Mouse (Mus musculus): ENCODE results near the gene Hax1. TPM values are rescaled to one million over a fixed set of nuclear protein-coding genes. Genes with fewer than 3 reads are reported as not detected.
A peak's percentile ranks its signal among the peaks of the same experiment; 100 is the strongest.

Hax1 gene
- polyA plus RNA-seq, 1 experiment from 2014 or later, result 105 TPM

- peaks cover 66% of the 10 kb centered on the region for H3K4me1 ChIP-seq
- WGBS, result 60% methylated on average over 4 of the region's 4 CpGs
- H3K36me3 ChIP-seq, result peaks cover 22% of the 10 kb centered on the region
- no peaks in the 10 kb centered on the region for H3K9me3 ChIP-seq (replicated peaks)
- ATAC-seq (ENCODE audit: low FRiP score), result no peak
- H3K27me3 ChIP-seq (replicated peaks), result no peaks in the 10 kb centered on the region
- H3K9ac ChIP-seq (replicated peaks), result peak overlapping the region; percentile 93; the same call in 1 of the 2 replicates
- H3K4me3 ChIP-seq (replicated peaks), result peak overlapping the region; percentile 88
- H3K4me2 ChIP-seq, result peak overlapping the region; percentile 97
- no peak overlapping the region; the same call in 1 of the 2 replicates for H3K27ac ChIP-seq (replicated peaks)
Measured at GRCm38 (mm10) chr3:89961436-89961835, 37.1 kb downstream of the Hax1 start.

GRCm38 (mm10) chr3:89960469-89960868 lies 38.1 kb downstream of the Hax1 start:
- Histone ChIP-seq H3K36me3 (peaks cover 32% of the 10 kb centered on the region), H3K9me3 (replicated peaks) (no peaks in the 10 kb centered on the region), H3K4me2 (peak overlapping the region; percentile 97), H3K4me1 (peaks cover 65% of the 10 kb centered on the region), H3K4me3 (replicated peaks) (peak overlapping the region; percentile 88), H3K9ac (replicated peaks) (peak overlapping the region; percentile 93), H3K27ac (replicated peaks) (peak overlapping the region; percentile 81), H3K27me3 (replicated peaks) (no peaks in the 10 kb centered on the region)
- peak; percentile 91 for ATAC-seq (ENCODE audit: low FRiP score)
- WGBS, result 0% methylated on average over 30 of the region's 30 CpGs

GRCm38 (mm10) chr3:89959435-89959834 lies 39.1 kb downstream of the Hax1 start:
- H3K4me2 ChIP-seq, result peak overlapping the region; percentile 97
- 71% methylated on average over 4 of the region's 4 CpGs for WGBS
- 0 out of 2 replicates have a peak overlapping the region, but pooled peaks have one; percentile 6 for H3K27ac ChIP-seq (replicated peaks)
- H3K4me3 ChIP-seq (replicated peaks), result peak overlapping the region; percentile 88
- peak overlapping the region; percentile 93; the same call in 1 of the 2 replicates for H3K9ac ChIP-seq (replicated peaks)
- H3K4me1 ChIP-seq, result peaks cover 54% of the 10 kb centered on the region
- peaks cover 38% of the 10 kb centered on the region for H3K36me3 ChIP-seq
- H3K9me3 ChIP-seq (replicated peaks), result no peaks in the 10 kb centered on the region
- H3K27me3 ChIP-seq (replicated peaks), result no peaks in the 10 kb centered on the region
- ATAC-seq (ENCODE audit: low FRiP score), result peak; percentile 43

GRCm38 (mm10) chr3:89957880-89958279 lies 40.7 kb downstream of the Hax1 start:
- peaks cover 52% of the 10 kb centered on the region for H3K36me3 ChIP-seq
- H3K27me3 ChIP-seq (replicated peaks), result no peaks in the 10 kb centered on the region
- ATAC-seq (ENCODE audit: low FRiP score), result no peak
- H3K4me1 ChIP-seq, result peaks cover 46% of the 10 kb centered on the region
- 94% methylated on average over 9 of the region's 9 CpGs for WGBS
- no peak overlapping the region for H3K4me2 ChIP-seq
- H3K9ac ChIP-seq (replicated peaks), result no peak overlapping the region
- no peak overlapping the region for H3K27ac ChIP-seq (replicated peaks)
- H3K9me3 ChIP-seq (replicated peaks), result no peaks in the 10 kb centered on the region
- no peak overlapping the region for H3K4me3 ChIP-seq (replicated peaks)

GRCm38 (mm10) chr3:89956177-89956971 lies 42.2 kb downstream of the Hax1 start:
- WGBS, result 96% methylated on average over 7 of the region's 7 CpGs
- no peak overlapping the region for H3K27ac ChIP-seq (replicated peaks)
- peaks cover 32% of the 10 kb centered on the region for H3K4me1 ChIP-seq
- no peak overlapping the region for H3K4me2 ChIP-seq
- peaks cover 67% of the 10 kb centered on the region for H3K36me3 ChIP-seq
- no peak overlapping the region for H3K9ac ChIP-seq (replicated peaks)
- no peaks in the 10 kb centered on the region for H3K9me3 ChIP-seq (replicated peaks)
- H3K4me3 ChIP-seq (replicated peaks), result no peak overlapping the region
- ATAC-seq (ENCODE audit: low FRiP score), result no peak
- H3K27me3 ChIP-seq (replicated peaks), result no peaks in the 10 kb centered on the region

- H3K27me3 ChIP-seq (replicated peaks), result no peaks in the 10 kb centered on the region
- peaks cover 94% of the 10 kb centered on the region for H3K36me3 ChIP-seq
- 3% methylated on average over 4 of the region's 4 CpGs for WGBS
- peaks cover 3% of the 10 kb centered on the region; the same call in 1 of the 2 replicates for H3K4me1 ChIP-seq
- no peak overlapping the region for H3K27ac ChIP-seq (replicated peaks)
- peak; percentile 36; the same call in 1 of the 2 replicates for ATAC-seq (ENCODE audit: low FRiP score)
- no peak overlapping the region for H3K4me3 ChIP-seq (replicated peaks)
- no peak overlapping the region for H3K4me2 ChIP-seq
- H3K9ac ChIP-seq (replicated peaks), result no peak overlapping the region
- no peaks in the 10 kb centered on the region for H3K9me3 ChIP-seq (replicated peaks)
Measured at GRCm38 (mm10) chr3:89953420-89953819, 45.2 kb downstream of the Hax1 start.

GRCm38 (mm10) chr3:89948655-89949054 lies 49.9 kb downstream of the Hax1 start:
- no peaks in the 10 kb centered on the region for H3K9me3 ChIP-seq (replicated peaks)
- H3K4me1 ChIP-seq, result no peaks in the 10 kb centered on the region
- no peak overlapping the region for H3K9ac ChIP-seq (replicated peaks)
- no peak overlapping the region for H3K4me3 ChIP-seq (replicated peaks)
- ATAC-seq (ENCODE audit: low FRiP score), result no peak
- no peak overlapping the region for H3K27ac ChIP-seq (replicated peaks)
- H3K4me2 ChIP-seq, result no peak overlapping the region
- peaks cover 97% of the 10 kb centered on the region for H3K36me3 ChIP-seq
- no peaks in the 10 kb centered on the region for H3K27me3 ChIP-seq (replicated peaks)
- 84% methylated on average over 6 of the region's 6 CpGs for WGBS

- no peak overlapping the region for H3K27ac ChIP-seq (replicated peaks)
- H3K4me2 ChIP-seq, result no peak overlapping the region
- H3K4me3 ChIP-seq (replicated peaks), result no peak overlapping the region
- H3K9ac ChIP-seq (replicated peaks), result no peak overlapping the region
- peaks cover 98% of the 10 kb centered on the region for H3K36me3 ChIP-seq
- no peaks in the 10 kb centered on the region for H3K9me3 ChIP-seq (replicated peaks)
- ATAC-seq (ENCODE audit: low FRiP score), result no peak
- WGBS, result 87% methylated on average over 11 of the region's 11 CpGs
- no peaks in the 10 kb centered on the region for H3K4me1 ChIP-seq
- H3K27me3 ChIP-seq (replicated peaks), result no peaks in the 10 kb centered on the region
Measured at GRCm38 (mm10) chr3:89948021-89948420, 50.6 kb downstream of the Hax1 start.

Small RNA genes lying within 50 kb of the gene (microRNA-seq; reads per million reads assigned to microRNA genes)
- not detected for gene Mir7669

Other genes starting within 250 kb of the Hax1 start
- gene Chrnb2, start 234.1 kb downstream of the Hax1 start, polyA plus RNA-seq (2015; fragmentation: Nextera tagmentation; extraction: Ambion mirVana), result 18.9 and 22.5 TPM in 2 replicates
- gene Ube2q1, start 225.2 kb downstream of the Hax1 start, polyA plus RNA-seq (2015; fragmentation: Nextera tagmentation; extraction: Ambion mirVana), result 10.8 and 11.1 TPM in 2 replicates
- gene She, start 167.4 kb downstream of the Hax1 start, polyA plus RNA-seq (2015; fragmentation: Nextera tagmentation; extraction: Ambion mirVana), result 1.4 and 2.0 TPM in 2 replicates
- 1.2 and 1.5 TPM in 2 replicates for gene Il6ra, start 85.6 kb downstream of the Hax1 start, polyA plus RNA-seq (2015; fragmentation: Nextera tagmentation; extraction: Ambion mirVana)
- 11.9 and 12.9 TPM in 2 replicates for gene Atp8b2, start 35.3 kb downstream of the Hax1 start, polyA plus RNA-seq (2015; fragmentation: Nextera tagmentation; extraction: Ambion mirVana)
- gene 4933434E20Rik, start 52.9 kb upstream of the Hax1 start, polyA plus RNA-seq (2015; fragmentation: Nextera tagmentation; extraction: Ambion mirVana), result 204 and 206 TPM in 2 replicates
- 122 and 129 TPM in 2 replicates for gene Ubap2l, start 53.8 kb upstream of the Hax1 start, polyA plus RNA-seq (2015; fragmentation: Nextera tagmentation; extraction: Ambion mirVana)
- 313 and 382 TPM in 2 replicates for gene Tpm3, start 73.9 kb upstream of the Hax1 start, polyA plus RNA-seq (2015; fragmentation: Nextera tagmentation; extraction: Ambion mirVana)
- 0.09 and 0.17 TPM in 2 replicates for gene Nup210l, start 105.4 kb upstream of the Hax1 start, polyA plus RNA-seq (2015; fragmentation: Nextera tagmentation; extraction: Ambion mirVana)
- 856 and 950 TPM in 2 replicates for gene Rps27, start 214.9 kb upstream of the Hax1 start, polyA plus RNA-seq (2015; fragmentation: Nextera tagmentation; extraction: Ambion mirVana)
- gene Rab13, start 214.9 kb upstream of the Hax1 start, polyA plus RNA-seq (2015; fragmentation: Nextera tagmentation; extraction: Ambion mirVana), result 23.1 and 25.2 TPM in 2 replicates
- 93.0 and 93.3 TPM in 2 replicates for gene Jtb, start 232.8 kb upstream of the Hax1 start, polyA plus RNA-seq (2015; fragmentation: Nextera tagmentation; extraction: Ambion mirVana)
- 0.82 and 2.2 TPM in 2 replicates for gene Creb3l4, start 244.7 kb upstream of the Hax1 start, polyA plus RNA-seq (2015; fragmentation: Nextera tagmentation; extraction: Ambion mirVana)
- gene Slc39a1, start 249.4 kb upstream of the Hax1 start, polyA plus RNA-seq (2015; fragmentation: Nextera tagmentation; extraction: Ambion mirVana), result 49.3 and 56.0 TPM in 2 replicates